Mouse (Mus musculus): ENCODE data around the gene Gna11.

DNA sequence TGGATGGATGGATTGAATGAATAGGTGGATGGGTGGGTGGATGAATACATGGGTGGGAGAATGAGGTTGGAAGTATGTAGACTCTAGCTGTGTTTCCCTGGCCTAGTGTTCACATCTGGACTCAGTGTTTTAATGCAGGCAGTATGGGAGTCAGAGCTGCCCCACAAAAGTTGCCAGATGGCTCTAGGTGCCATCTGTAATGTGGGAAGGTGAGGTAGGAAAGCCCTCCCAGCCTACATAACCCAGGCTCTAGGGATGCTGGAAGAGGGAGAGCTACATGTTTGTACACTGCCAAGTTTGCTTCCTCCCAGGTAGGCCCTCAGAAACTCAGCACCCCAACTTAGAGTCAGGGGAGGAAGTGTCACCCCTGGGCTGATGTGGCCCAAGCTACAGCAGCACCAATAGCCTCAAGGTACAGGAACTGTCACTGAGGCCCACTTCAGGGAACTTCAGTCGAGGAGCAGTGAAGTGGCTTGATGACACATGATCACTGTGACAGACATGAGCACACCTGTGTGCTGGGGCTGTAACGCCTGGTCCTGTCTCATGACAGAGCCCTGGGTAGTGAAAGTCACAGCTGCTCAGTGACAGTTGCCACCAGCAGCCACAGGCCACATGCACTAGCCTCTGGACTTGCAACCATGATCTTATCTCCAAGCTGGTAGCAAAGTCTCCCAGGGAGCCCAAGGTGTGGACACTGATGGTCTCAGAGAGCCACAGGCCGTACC, 6.5 kb downstream of the Gna11 start:
- TF ChIP-seq CTCF (IDR thresholded peaks at IDR 0.05; ENCODE audit: insufficient read depth, low read depth, low read length) (no peak), POLR2A (IDR thresholded peaks at IDR 0.05; ENCODE audit: insufficient read depth, low read depth, low read length) (no peak)
